Mouse (Mus musculus) liver, postnatal 0 days (tissue): ENCODE data around the gene Mturn. TPM values are rescaled to one million over a fixed set of nuclear protein-coding genes. Genes with fewer than 3 reads are reported as not detected.

Experiments
- ATAC-seq: fragments of 200-750 bp; cut with Nextera tagmentation; 2 replicates; pipeline ENCODE4 v1.8.0; 2017; ENCODE audit warnings: mild to moderate bottlenecking, moderate library complexity
- DNase-seq: peaks from one replicate; pipeline ENCODE4 v3.0.0-alpha.2; 2016
- H3K27ac ChIP-seq: fragments of 300-500 bp; sonication (generic); 2 replicates; pipeline ENCODE4 v1.5.1; 2014; ENCODE audit warnings: antibody characterized with exemption, moderate library complexity, mild to moderate bottlenecking, low read depth
- H3K27me3 ChIP-seq: fragments of 300-500 bp; sonication (generic); 2 replicates; pipeline ENCODE4 v1.6.1; 2014; ENCODE audit warnings: low read length, control low read depth, mixed read lengths; ENCODE audit not compliant: insufficient read depth
- H3K36me3 ChIP-seq: fragments of 300-500 bp; sonication (generic); replicated peaks from 2 replicates; pipeline ENCODE4 v1.6.1; 2014; ENCODE audit warnings: mild to moderate bottlenecking, control low read depth, low read length, moderate library complexity, mixed read lengths; ENCODE audit not compliant: insufficient read depth
- H3K4me1 ChIP-seq: fragments of 300-500 bp; sonication (generic); 2 replicates; pipeline ENCODE4 v1.6.1; 2014; ENCODE audit warnings: antibody characterized with exemption, mild to moderate bottlenecking, control low read depth; ENCODE audit not compliant: insufficient read depth
- H3K4me2 ChIP-seq: fragments of 300-500 bp; sonication (generic); 2 replicates; pipeline ENCODE4 v1.6.1; 2014; ENCODE audit warnings: low read depth, mild to moderate bottlenecking, low read length, moderate library complexity, mixed read lengths
- H3K4me3 ChIP-seq: fragments of 300-500 bp; sonication (generic); 2 replicates; pipeline ENCODE4 v1.5.1; 2014; ENCODE audit warnings: low read depth, low read length
- H3K9ac ChIP-seq: fragments of 300-500 bp; sonication (generic); replicated peaks from 2 replicates; pipeline ENCODE4 v1.6.1; 2014; ENCODE audit warnings: mild to moderate bottlenecking, moderate library complexity
- H3K9me3 ChIP-seq: fragments of 300-500 bp; sonication (generic); 2 replicates; pipeline ENCODE4 v1.6.1; 2016; ENCODE audit warnings: mild to moderate bottlenecking, control low read depth, low read length, mixed read lengths
- CTCF ChIP-seq: sonication (generic); IDR thresholded peaks from 2 replicates; pipeline ENCODE4 v1.5.1; 2016; ENCODE audit warnings: antibody characterized with exemption, low read depth
- EP300 ChIP-seq: IDR thresholded peaks from 2 replicates; pipeline ENCODE4 v1.6.1; 2016; ENCODE audit warnings: antibody characterized with exemption, low read depth, mild to moderate bottlenecking
- WGBS: fragments of 180-500 bp; shearing (Covaris S2); extraction: QIAGEN DNeasy Blood & Tissue Kit; methylation state at CpG from one replicate; pipeline ENCODE4 v1.1.7; 2014; ENCODE audit not compliant: insufficient replicate concordance; 5-methylcytosine and 5-hydroxymethylcytosine counted together
- polyA plus RNA-seq: library from polyadenylated mRNA; unstranded; fragments of >200 nt; fragmentation: Nextera tagmentation; extraction: Ambion mirVana; gene quantifications from 2 replicates; pipeline ENCODE4 v1.2.1, GENCODE M21; 2015

Mturn gene
- polyA plus RNA-seq, result 1.8 and 4.0 TPM in 2 replicates

DNA sequence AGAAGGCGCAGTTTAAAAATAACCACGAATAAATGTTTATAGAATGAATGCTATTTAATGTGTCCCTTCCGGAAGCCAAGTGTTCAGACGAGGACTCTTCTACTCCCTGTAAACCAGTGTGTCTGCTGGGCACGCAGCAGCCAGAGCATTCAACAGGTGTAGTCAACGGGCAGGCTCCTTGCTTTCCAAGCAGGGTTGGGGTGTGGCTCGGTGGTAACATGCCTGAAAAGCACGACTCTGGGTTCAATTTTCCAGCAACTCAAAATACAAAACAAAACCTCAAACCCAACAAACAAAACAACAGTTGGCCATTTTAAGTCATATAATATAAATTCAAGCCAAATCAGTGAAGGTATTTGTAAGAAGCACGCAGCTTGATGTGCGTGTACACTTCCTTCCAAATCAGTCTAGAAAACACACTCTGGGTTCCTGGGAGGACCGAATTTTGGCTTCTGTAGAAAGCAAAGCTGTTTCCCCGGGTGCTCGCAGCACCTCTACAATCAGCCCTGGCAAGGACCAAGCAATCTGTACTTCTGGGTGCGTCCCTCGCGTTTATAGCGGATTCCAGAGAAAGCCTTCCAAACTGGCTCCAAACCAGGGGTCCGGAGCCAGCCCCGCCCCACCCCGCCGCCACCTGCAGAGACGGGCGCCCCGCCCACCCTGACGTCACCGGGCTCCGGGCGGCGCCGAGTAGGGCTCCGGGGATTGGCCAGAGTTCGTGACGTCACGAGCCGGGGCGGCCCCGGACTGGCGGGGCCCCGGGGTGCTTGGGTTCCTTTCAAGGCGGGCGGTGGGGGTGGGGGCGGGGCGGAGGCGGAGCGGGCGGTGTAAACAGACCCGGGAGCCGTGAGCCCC is at the start of gene Mturn:
Gene Mturn, plus strand, starts transcription at position 734 of the 855 bp plus-strand sequence.
- 6% methylated on average over 37 of the region's 48 CpGs for WGBS
- Histone ChIP-seq H3K9me3 (no peaks in the 10 kb centered on the region), H3K27me3 (peaks cover 12% of the 10 kb centered on the region), H3K4me2 (peak within 1 kb of the TSS; percentile 87), H3K9ac (peak within 1 kb of the TSS; percentile 61), H3K27ac (peak within 1 kb of the TSS; percentile 75), H3K4me1 (peaks cover 18% of the 10 kb centered on the region), H3K4me3 (peak within 1 kb of the TSS; percentile 71), H3K36me3 (no peaks in the 10 kb centered on the region)
- ATAC-seq (peak; percentile 95), DNase-seq (peak; percentile 100)
- TF ChIP-seq EP300 (no peak), CTCF (no peak)

- Histone ChIP-seq H3K4me1 (peaks cover 3% of the 10 kb centered on the region), H3K9ac (no peak overlapping the region), H3K27me3 (no peaks in the 10 kb centered on the region), H3K4me3 (no peak overlapping the region), H3K4me2 (no peak overlapping the region), H3K9me3 (no peaks in the 10 kb centered on the region), H3K27ac (no peak overlapping the region), H3K36me3 (peaks cover 3% of the 10 kb centered on the region; the same call in 1 of the 2 replicates)
- no peak for ATAC-seq
- no peak for TF ChIP-seq EP300
- TF ChIP-seq CTCF, result no peak
- 84% methylated on average over 3 of the region's 3 CpGs for whole genome bisulfite sequencing
- no peak for DNase-seq
These were observed 41.5 kb upstream of the Mturn start for GRCm38 (mm10) chr6:54639877-54640276.

DNA sequence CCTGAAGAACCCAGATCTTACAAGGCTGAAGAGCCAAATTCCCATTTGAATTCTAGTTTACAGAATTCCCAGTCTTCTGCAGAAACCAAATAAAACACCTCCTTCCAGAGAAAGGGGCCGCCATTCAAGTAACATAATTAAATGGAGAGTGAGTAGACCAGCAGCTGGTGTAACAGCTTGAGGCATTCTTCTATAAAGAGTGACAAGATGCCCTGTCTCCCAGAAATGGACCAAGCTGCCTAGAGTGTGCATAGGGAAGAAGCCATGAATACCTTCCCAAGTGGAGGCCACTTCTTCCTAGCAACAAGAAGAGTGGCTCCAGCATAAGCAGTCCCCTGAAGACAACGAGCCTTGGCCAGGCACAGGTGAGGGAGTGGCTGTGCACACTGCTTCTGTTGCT is 39.5 kb upstream of the Mturn start:
- Histone ChIP-seq H3K9ac (no peak overlapping the region), H3K4me2 (no peak overlapping the region), H3K4me1 (peaks cover 3% of the 10 kb centered on the region), H3K27me3 (no peaks in the 10 kb centered on the region), H3K4me3 (no peak overlapping the region), H3K9me3 (no peaks in the 10 kb centered on the region), H3K36me3 (peaks cover 3% of the 10 kb centered on the region; the same call in 1 of the 2 replicates), H3K27ac (no peak overlapping the region)
- ATAC-seq, result no peak
- TF ChIP-seq CTCF (no peak), EP300 (no peak)
- no peak for DNase-seq
- WGBS, result 77% methylated on average over 2 of the region's 2 CpGs

DNA sequence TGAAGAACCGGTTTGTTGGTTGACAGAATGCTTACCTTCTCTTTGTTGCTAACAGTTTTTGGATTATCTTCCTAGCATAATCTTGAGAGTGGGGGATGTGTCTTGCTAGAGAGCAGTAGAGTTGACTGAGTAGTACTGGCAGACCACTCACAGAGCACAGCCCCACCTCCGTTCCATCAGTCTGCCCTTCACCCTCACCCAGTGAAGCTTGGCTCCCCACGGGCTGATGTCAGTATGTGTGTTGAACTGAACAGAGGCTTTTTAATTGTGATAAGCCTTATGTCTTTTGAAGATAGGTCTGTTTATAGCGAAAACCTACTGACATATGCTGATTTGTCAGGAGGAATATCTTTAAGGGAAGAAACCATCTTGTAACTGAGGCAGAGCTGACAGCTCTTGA is 38.2 kb upstream of the Mturn start:
- TF ChIP-seq CTCF (no peak), EP300 (no peak)
- ATAC-seq (no peak), DNase-seq (no peak)
- WGBS, result 68% methylated on average over 4 of the region's 4 CpGs
- no peak overlapping the region for H3K4me2 ChIP-seq
- H3K27ac ChIP-seq, result no peak overlapping the region
- H3K9ac ChIP-seq, result no peak overlapping the region
- peaks cover 3% of the 10 kb centered on the region; the same call in 1 of the 2 replicates for H3K36me3 ChIP-seq
- no peaks in the 10 kb centered on the region for H3K9me3 ChIP-seq
- peaks cover 3% of the 10 kb centered on the region for H3K4me1 ChIP-seq
- no peak overlapping the region for H3K4me3 ChIP-seq
- no peaks in the 10 kb centered on the region for H3K27me3 ChIP-seq

DNA sequence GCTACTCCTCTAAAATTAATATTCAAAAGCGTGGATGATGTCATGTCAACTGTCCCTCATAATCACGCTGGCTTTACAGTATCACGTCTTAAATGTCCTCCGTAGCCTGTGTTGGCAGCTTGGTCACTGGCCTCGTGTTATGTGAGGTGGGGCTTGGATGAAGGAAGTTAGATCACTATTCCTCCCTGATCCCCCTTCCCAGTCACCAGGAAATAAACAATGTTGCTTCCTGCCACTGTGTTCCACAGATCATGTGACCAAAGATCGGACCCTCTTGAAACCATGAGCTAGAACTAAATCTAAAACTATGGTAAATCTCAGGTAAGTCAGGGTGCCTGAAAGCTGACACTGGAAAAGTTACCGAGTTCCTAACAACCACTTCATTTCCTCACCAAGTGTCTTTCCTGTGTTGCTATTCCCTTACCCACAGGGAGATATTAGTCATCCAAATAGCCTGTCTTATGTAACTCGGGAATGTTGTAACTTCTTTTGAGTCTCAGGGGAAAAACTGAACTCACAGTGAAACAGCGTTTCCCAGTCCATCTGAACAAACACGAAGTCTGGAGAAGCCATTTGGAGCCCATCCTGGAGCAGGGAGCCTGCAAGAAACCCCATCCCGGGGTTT is 25.8 kb upstream of the Mturn start:
- Histone ChIP-seq H3K4me1 (no peaks in the 10 kb centered on the region; the same call in 1 of the 2 replicates), H3K9ac (no peak overlapping the region), H3K36me3 (no peaks in the 10 kb centered on the region), H3K4me3 (no peak overlapping the region), H3K27ac (no peak overlapping the region), H3K9me3 (no peaks in the 10 kb centered on the region), H3K4me2 (no peak overlapping the region), H3K27me3 (no peaks in the 10 kb centered on the region)
- no peak for ATAC-seq
- 64% methylated on average over 11 of the region's 11 CpGs for WGBS
- TF ChIP-seq CTCF, result no peak
- TF ChIP-seq EP300, result no peak
- no peak for DNase-seq

DNA sequence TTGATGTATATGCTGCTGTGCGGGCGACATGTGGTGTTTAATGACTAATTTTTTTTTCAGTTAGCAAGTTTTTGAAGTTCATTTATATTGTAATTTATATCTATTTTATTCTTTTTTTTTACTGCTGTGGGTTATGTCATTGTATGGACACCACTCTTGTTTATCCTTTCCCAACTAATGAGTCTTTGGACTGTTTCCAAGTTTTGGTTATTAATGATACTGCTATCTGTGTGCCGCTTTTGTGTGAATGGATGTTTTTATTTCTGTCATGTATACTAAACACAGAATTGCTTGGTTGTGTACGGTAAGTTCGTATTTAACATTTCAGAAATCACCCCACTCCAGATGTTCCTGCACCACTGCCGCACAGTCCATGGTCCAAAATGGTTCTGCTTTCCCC is 23.6 kb upstream of the Mturn start:
- Histone ChIP-seq H3K36me3 (no peaks in the 10 kb centered on the region), H3K27me3 (no peaks in the 10 kb centered on the region), H3K4me2 (no peak overlapping the region), H3K9me3 (no peaks in the 10 kb centered on the region), H3K4me3 (no peak overlapping the region), H3K9ac (no peak overlapping the region), H3K4me1 (no peaks in the 10 kb centered on the region; the same call in 1 of the 2 replicates), H3K27ac (no peak overlapping the region)
- DNase-seq (no peak), ATAC-seq (no peak)
- 76% methylated on average over 6 of the region's 6 CpGs for WGBS
- TF ChIP-seq CTCF (no peak), EP300 (no peak)
